Mouse (Mus musculus) megakaryocyte, adult 5-6 weeks (primary cell): Measurements from ENCODE around the gene 1700049E17Rik2. TPM values are rescaled to one million over a fixed set of nuclear protein-coding genes. Genes with fewer than 3 reads are reported as not detected.
"Not testable (repeated sequence)": the region's sequence is repeated elsewhere in the genome, so short reads cannot be mapped to it uniquely, and the experiment has no call there.

Source experiments
- ATAC-seq: 2 replicates; pipeline ENCODE4 v1.8.0; 2016; ENCODE audit warnings: mild to moderate bottlenecking, inconsistent platforms; ENCODE audit not compliant: poor library complexity, severe bottlenecking
- total RNA-seq, 2 experiments: library from RNA; stranded (forward) in 1 of 2; stranded (reverse) in 1 of 2; fragments of 153-499, 151-499 nt in 1 of 2; fragments of 221-1000, 200-1000 nt in 1 of 2; gene quantifications; 2 replicates each; pipeline versions ENCODE4 v1.2.3 to v1.2.4; 2015 to 2017

1700049E17Rik2 gene
- not detected in 2 replicates for total RNA-seq (2015)
- not detected in 2 replicates for total RNA-seq (2017)

GRCm38 (mm10) chr14:41572911-41573310 lies at the start of gene 1700049E17Rik2:
Gene 1700049E17Rik2 (plus strand): TSS chr14:41573211.
- ATAC-seq: not testable (repeated sequence)

- ATAC-seq: not testable (repeated sequence)
Measured at GRCm38 (mm10) chr14:41524695-41525094, 48.3 kb upstream of the 1700049E17Rik2 start.

GRCm38 (mm10) chr14:41555483-41555882 lies 17.5 kb upstream of the 1700049E17Rik2 start, which contains the start of gene Gm7970:
Gene Gm7970 (minus strand): TSS chr14:41555583.
- ATAC-seq: not testable (repeated sequence)

GRCm38 (mm10) chr14:41586346-41586745 lies 13.3 kb downstream of the 1700049E17Rik2 start:
- not testable (repeated sequence) for ATAC-seq

DNA sequence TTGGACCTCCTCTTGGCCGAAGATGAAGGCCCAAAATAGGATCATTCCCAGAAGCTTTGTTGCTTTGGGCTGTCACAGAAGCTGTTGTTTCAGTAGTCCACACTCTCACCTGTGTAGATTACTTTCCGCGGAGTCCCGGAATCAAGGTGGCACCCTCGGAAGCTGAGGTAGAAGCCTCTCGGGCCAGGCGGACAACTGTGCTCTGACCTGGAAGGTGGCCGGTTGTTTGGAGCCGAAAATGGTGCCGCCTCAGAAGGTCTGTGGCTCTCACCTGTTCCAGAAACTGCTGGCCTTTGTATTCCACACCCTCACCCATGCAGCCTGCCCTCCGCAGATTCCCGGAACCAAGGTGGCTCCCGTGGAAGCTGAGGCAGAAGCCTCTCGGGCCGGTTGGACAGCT lies 27.9 kb downstream of the 1700049E17Rik2 start:
- ATAC-seq: not testable (repeated sequence)

GRCm38 (mm10) chr14:41610690-41611089 lies 37.7 kb downstream of the 1700049E17Rik2 start:
- ATAC-seq: not testable (repeated sequence)

DNA sequence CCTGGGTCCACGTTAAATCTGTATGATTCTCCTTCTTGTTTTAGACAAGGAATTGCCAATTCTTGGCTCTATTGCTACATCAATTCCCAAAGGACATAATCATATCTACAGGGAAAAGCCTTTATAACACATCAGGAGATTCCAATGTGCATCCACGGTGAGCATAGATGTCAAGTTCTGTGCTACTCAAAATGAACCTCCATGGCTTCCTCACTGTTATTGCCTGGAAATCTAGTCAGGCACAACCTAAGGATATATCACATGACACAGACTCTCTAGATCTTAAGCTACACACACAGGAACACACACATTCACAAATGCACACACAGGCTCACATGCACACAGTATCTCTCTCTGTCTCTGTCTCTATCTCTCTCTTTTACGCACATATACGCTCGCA lies 49.5 kb downstream of the 1700049E17Rik2 start:
- ATAC-seq: not testable (repeated sequence)

- not testable (repeated sequence) for ATAC-seq
Measured at GRCm38 (mm10) chr14:41624512-41624911, 51.5 kb downstream of the 1700049E17Rik2 start, which contains the start of gene Gm3072. Gene Gm3072 (minus strand): TSS chr14:41624612.

GRCm38 (mm10) chr14:41630144-41630543 lies 57.1 kb downstream of the 1700049E17Rik2 start:
- not testable (repeated sequence) for ATAC-seq

Other genes with a start within 250 kb of the 1700049E17Rik2 start
- not detected in 2 replicates for gene Gm5798, start 224.6 kb upstream of the 1700049E17Rik2 start, total RNA-seq (2015)
- not detected in 2 replicates for gene Gm5798, start 224.6 kb upstream of the 1700049E17Rik2 start, total RNA-seq (2017)
- gene Gm7945, start 186.8 kb upstream of the 1700049E17Rik2 start, total RNA-seq (2015): not detected in 2 replicates
- gene Gm7945, start 186.8 kb upstream of the 1700049E17Rik2 start, total RNA-seq (2017): not detected in 2 replicates
- gene Gm6482, start 164.9 kb upstream of the 1700049E17Rik2 start, total RNA-seq (2015): not detected in 2 replicates
- gene Gm6482, start 164.9 kb upstream of the 1700049E17Rik2 start, total RNA-seq (2017): not detected in 2 replicates
- gene Gm7954, start 119.7 kb upstream of the 1700049E17Rik2 start, total RNA-seq (2015): not detected in 2 replicates
- not detected in 2 replicates for gene Gm7954, start 119.7 kb upstream of the 1700049E17Rik2 start, total RNA-seq (2017)
- not detected in 2 replicates for gene Gm3486, start 83.7 kb upstream of the 1700049E17Rik2 start, total RNA-seq (2015)
- not detected in 2 replicates for gene Gm3486, start 83.7 kb upstream of the 1700049E17Rik2 start, total RNA-seq (2017)
- not detected in 2 replicates for gene Gm7970, start 17.6 kb upstream of the 1700049E17Rik2 start, total RNA-seq (2015)
- not detected in 2 replicates for gene Gm7970, start 17.6 kb upstream of the 1700049E17Rik2 start, total RNA-seq (2017)
- not detected in 2 replicates for gene Gm3072, start 51.4 kb downstream of the 1700049E17Rik2 start, total RNA-seq (2015)
- not detected in 2 replicates for gene Gm3072, start 51.4 kb downstream of the 1700049E17Rik2 start, total RNA-seq (2017)
- gene Gm3676, start 73.3 kb downstream of the 1700049E17Rik2 start, total RNA-seq (2015): not detected in 2 replicates
- not detected in 2 replicates for gene Gm3676, start 73.3 kb downstream of the 1700049E17Rik2 start, total RNA-seq (2017)
- gene Gm8068, start 128.7 kb downstream of the 1700049E17Rik2 start, total RNA-seq (2015): not detected in 2 replicates
- gene Gm8068, start 128.7 kb downstream of the 1700049E17Rik2 start, total RNA-seq (2017): not detected in 2 replicates
- gene Gm7929, start 177.4 kb downstream of the 1700049E17Rik2 start, total RNA-seq (2015): not detected in 2 replicates
- gene Gm7929, start 177.4 kb downstream of the 1700049E17Rik2 start, total RNA-seq (2017): not detected in 2 replicates
- not detected in 2 replicates for gene Gm47189, start 199.2 kb downstream of the 1700049E17Rik2 start, total RNA-seq (2015)
- gene Gm47189, start 199.2 kb downstream of the 1700049E17Rik2 start, total RNA-seq (2017): not detected in 2 replicates